8 mouse cellular contexts compared by ENCODE assay signal in the genomic region with DNA sequence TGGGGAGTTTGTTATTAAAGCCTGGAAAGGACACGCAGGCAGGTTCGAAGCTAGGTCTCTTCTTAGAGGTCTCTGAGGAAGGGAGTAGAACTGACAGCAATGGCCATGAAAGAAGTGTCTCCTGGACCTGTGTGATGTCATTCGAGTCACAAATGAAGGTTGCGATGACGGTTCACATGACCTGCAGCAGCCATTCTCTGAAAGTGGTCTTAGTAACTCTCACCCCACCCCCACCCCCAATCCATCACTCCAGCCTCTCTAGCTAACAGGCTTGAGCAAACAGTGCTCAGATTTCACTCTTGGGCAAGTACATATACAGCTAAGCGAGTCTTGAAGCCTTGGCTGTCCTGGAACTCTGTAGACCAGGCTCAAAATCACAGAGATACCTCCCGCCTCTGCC. TPM values are rescaled to one million over a fixed set of nuclear protein-coding genes. Genes with fewer than 3 reads are reported as not detected.
DNase-seq lines count a peak whose midpoint lies in the region; ATAC-seq and TF ChIP-seq lines count a peak whose summit lies in the region.

No protein-coding gene starts in this region.

- H3K27ac ChIP-seq in lung, embryonic 16.5 days (ENCODE audit: low read length), result peak overlapping the region; percentile 82
- no peak overlapping the region for H3K27ac ChIP-seq in forebrain, embryonic 14.5 days (ENCODE audit: low read depth, low read length)
- peak overlapping the region; percentile 79 for H3K27ac ChIP-seq in liver, embryonic 12.5 days
- H3K27ac ChIP-seq in stomach, postnatal 0 days (replicated peaks), result peak overlapping the region; percentile 85

- H3K4me2 ChIP-seq in lung, embryonic 16.5 days (ENCODE audit: low read depth, low read length), result peak overlapping the region; percentile 69
- peak overlapping the region; percentile 70; the same call in 1 of the 2 replicates for H3K4me2 ChIP-seq in forebrain, embryonic 14.5 days (ENCODE audit: low read length)
- H3K4me2 ChIP-seq in liver, embryonic 12.5 days, result peak overlapping the region; percentile 77
- peak overlapping the region; percentile 80 for H3K4me2 ChIP-seq in stomach, postnatal 0 days (replicated peaks; ENCODE audit: low read depth)

- no peaks in the 10 kb centered on the region; the same call in 1 of the 2 replicates for H3K9me3 ChIP-seq in lung, embryonic 16.5 days (ENCODE audit: control insufficient read depth, low read length)
- no peaks in the 10 kb centered on the region for H3K9me3 ChIP-seq in forebrain, embryonic 14.5 days (replicated peaks; ENCODE audit: control insufficient read depth, low read length)
- no peaks in the 10 kb centered on the region for H3K9me3 ChIP-seq in liver, embryonic 12.5 days (replicated peaks)
- H3K9me3 ChIP-seq in stomach, postnatal 0 days (ENCODE audit: control insufficient read depth, low read length), result no peaks in the 10 kb centered on the region

- H3K27me3 ChIP-seq in lung, embryonic 16.5 days (ENCODE audit: control insufficient read depth, insufficient read depth, low read depth, low read length), result no peaks in the 10 kb centered on the region
- no peaks in the 10 kb centered on the region for H3K27me3 ChIP-seq in forebrain, embryonic 14.5 days (replicated peaks; ENCODE audit: control insufficient read depth, insufficient read depth, low read length)
- no peaks in the 10 kb centered on the region for H3K27me3 ChIP-seq in liver, embryonic 12.5 days (replicated peaks)
- H3K27me3 ChIP-seq in stomach, postnatal 0 days (ENCODE audit: control insufficient read depth, insufficient read depth, low read length), result no peaks in the 10 kb centered on the region

- 16% methylated on average over 7 of the region's 7 CpGs for WGBS in lung, embryonic 16.5 days
- 72% methylated on average over 7 of the region's 7 CpGs for WGBS in forebrain, embryonic 14.5 days
- WGBS in liver, embryonic 12.5 days (ENCODE audit: insufficient replicate concordance), result 51% methylated on average over 7 of the region's 7 CpGs
- 26% methylated on average over 7 of the region's 7 CpGs for WGBS in stomach, postnatal 0 days

- no peak for DNase-seq in lung, postnatal 4 days
- DNase-seq in forebrain, embryonic 14.5 days (ENCODE audit: low spot score), result no peak
- no peak for DNase-seq in stomach, postnatal 0 days (ENCODE audit: low spot score)
- DNase-seq in thymus, adult 18-20 months, result no peak
- no peak for DNase-seq in kidney, postnatal 14 days
- no peak for DNase-seq in adrenal gland, adult 2 months

- no peak for TF ChIP-seq CTCF in stomach, postnatal 0 days (IDR thresholded peaks at IDR 0.05; ENCODE audit: low read depth)

- peaks cover 13% of the 10 kb centered on the region for H3K4me1 ChIP-seq in lung, embryonic 16.5 days (replicated peaks; ENCODE audit: control insufficient read depth, insufficient read depth, low read length)
- H3K4me1 ChIP-seq in forebrain, embryonic 14.5 days (ENCODE audit: control insufficient read depth, insufficient read depth, low read length), result no peaks in the 10 kb centered on the region
- peaks cover 34% of the 10 kb centered on the region for H3K4me1 ChIP-seq in liver, embryonic 12.5 days
- H3K4me1 ChIP-seq in stomach, postnatal 0 days (replicated peaks; ENCODE audit: control insufficient read depth, insufficient read depth), result no peaks in the 10 kb centered on the region

- H3K36me3 ChIP-seq in lung, embryonic 16.5 days (ENCODE audit: control insufficient read depth, insufficient read depth, low read length), result no peaks in the 10 kb centered on the region; the same call in 1 of the 2 replicates
- H3K36me3 ChIP-seq in forebrain, embryonic 14.5 days (ENCODE audit: control insufficient read depth, insufficient read depth, low read length), result no peaks in the 10 kb centered on the region
- H3K36me3 ChIP-seq in liver, embryonic 12.5 days, result peaks cover 23% of the 10 kb centered on the region
- H3K36me3 ChIP-seq in stomach, postnatal 0 days (ENCODE audit: control insufficient read depth, insufficient read depth, low read length), result no peaks in the 10 kb centered on the region

- H3K4me3 ChIP-seq in lung, embryonic 16.5 days (ENCODE audit: low read length), result peak overlapping the region; percentile 63
- H3K4me3 ChIP-seq in forebrain, embryonic 14.5 days (ENCODE audit: low read depth, low read length), result no peak overlapping the region
- H3K4me3 ChIP-seq in liver, embryonic 12.5 days, result peak overlapping the region; percentile 73
- peak overlapping the region; percentile 63 for H3K4me3 ChIP-seq in stomach, postnatal 0 days (ENCODE audit: low read depth, low read length)

- TF ChIP-seq EP300 in stomach, postnatal 0 days (optimal IDR thresholded peaks at IDR 0.05), result no peak

- H3K9ac ChIP-seq in lung, embryonic 16.5 days (ENCODE audit: low read length), result peak overlapping the region; percentile 72
- no peak overlapping the region for H3K9ac ChIP-seq in forebrain, embryonic 14.5 days (ENCODE audit: low read length)
- peak overlapping the region; percentile 82 for H3K9ac ChIP-seq in liver, embryonic 12.5 days
- H3K9ac ChIP-seq in stomach, postnatal 0 days (ENCODE audit: low read length), result peak overlapping the region; percentile 79

- ATAC-seq in lung, embryonic 16.5 days (ENCODE audit: low read depth), result peak; percentile 51
- no peak for ATAC-seq in forebrain, embryonic 14.5 days
- no peak for ATAC-seq in liver, embryonic 12.5 days
- ATAC-seq in stomach, postnatal 0 days (ENCODE audit: low FRiP score, low TSS enrichment), result peak; percentile 7; the same call in 1 of the 2 replicates

RNA-seq across cellular contexts. Expression of gene Gusb, which starts 0.4 kb away (rescaled TPM):
- 65.0 and 67.4 TPM in 2 replicates for polyA plus RNA-seq in lung, embryonic 16.5 days (2015; fragmentation: Nextera tagmentation; extraction: Ambion mirVana)
- 20.7 and 21.4 TPM in 2 replicates for polyA plus RNA-seq in forebrain, embryonic 14.5 days (2014; fragmentation: Nextera tagmentation; extraction: Ambion mirVana)
- polyA plus RNA-seq in liver, embryonic 12.5 days (2016; fragmentation: Nextera tagmentation; extraction: Ambion mirVana), result 44.8 and 49.1 TPM in 2 replicates
- 32.0 and 33.9 TPM in 2 replicates for polyA plus RNA-seq in stomach, postnatal 0 days (2015; fragmentation: Nextera tagmentation; extraction: Ambion mirVana)
- total RNA-seq in adrenal gland, adult 2 months (2021), result 10 to 100 TPM; 42.6 to 57.1 TPM
- 35.4 and 41.9 TPM in 2 replicates for polyA plus RNA-seq in adrenal gland, adult 2 months (2012; rRNA removed)

RNA-seq across cellular contexts. Expression of gene Asl, which starts 25.8 kb away (rescaled TPM):
- 26.1 and 31.2 TPM in 2 replicates for polyA plus RNA-seq in lung, embryonic 16.5 days (2015; fragmentation: Nextera tagmentation; extraction: Ambion mirVana)
- 36.9 and 38.2 TPM in 2 replicates for polyA plus RNA-seq in forebrain, embryonic 14.5 days (2014; fragmentation: Nextera tagmentation; extraction: Ambion mirVana)
- polyA plus RNA-seq in liver, embryonic 12.5 days (2016; fragmentation: Nextera tagmentation; extraction: Ambion mirVana), result 39.1 and 41.1 TPM in 2 replicates
- polyA plus RNA-seq in stomach, postnatal 0 days (2015; fragmentation: Nextera tagmentation; extraction: Ambion mirVana), result 27.3 and 36.1 TPM in 2 replicates
- 100 to 1,000 TPM in 1 of 2 experiments, 10 to 100 TPM in 1; 92.5 to 106 TPM for total RNA-seq in adrenal gland, adult 2 months (2021)
- polyA plus RNA-seq in adrenal gland, adult 2 months (2012; rRNA removed), result 74.2 and 115 TPM in 2 replicates

RNA-seq across cellular contexts. Expression of gene Crcp, which starts 25.9 kb away (rescaled TPM):
- 37.0 and 41.3 TPM in 2 replicates for polyA plus RNA-seq in lung, embryonic 16.5 days (2015; fragmentation: Nextera tagmentation; extraction: Ambion mirVana)
- 50.7 and 51.2 TPM in 2 replicates for polyA plus RNA-seq in forebrain, embryonic 14.5 days (2014; fragmentation: Nextera tagmentation; extraction: Ambion mirVana)
- 33.9 and 34.7 TPM in 2 replicates for polyA plus RNA-seq in liver, embryonic 12.5 days (2016; fragmentation: Nextera tagmentation; extraction: Ambion mirVana)
- 26.0 and 26.4 TPM in 2 replicates for polyA plus RNA-seq in stomach, postnatal 0 days (2015; fragmentation: Nextera tagmentation; extraction: Ambion mirVana)
- 10 to 100 TPM; 33.6 to 43.0 TPM for total RNA-seq in adrenal gland, adult 2 months (2021)
- polyA plus RNA-seq in adrenal gland, adult 2 months (2012; rRNA removed), result 6.6 and 10.2 TPM in 2 replicates

Comparison
In these comparisons a context has a peak if more than half of its experiments do, and no peak if none do; other contexts are left out.
1. ATAC-seq: peak in lung, embryonic 16.5 days (single experiment) and stomach, postnatal 0 days (single experiment); none in forebrain, embryonic 14.5 days (single experiment) and liver, embryonic 12.5 days (single experiment).
2. Peak in every context shown above with its lines, with median percentiles within 50 percentile points of each other: H3K4me2 ChIP-seq.